Mouse (Mus musculus) hindbrain, postnatal 0 days (tissue): Measurements from ENCODE around the gene Ttc16. TPM values are rescaled to one million over a fixed set of nuclear protein-coding genes. Genes with fewer than 3 reads are reported as not detected.
A peak's percentile ranks its signal among the peaks of the same experiment; 100 is the strongest.

Experiments
- ATAC-seq: fragments of 200-750 bp; cut with Nextera tagmentation; 2 replicates; pipeline ENCODE4 v1.8.0; 2017; ENCODE audit warnings: mild to moderate bottlenecking, moderate TSS enrichment, moderate library complexity
- DNase-seq: peaks from one replicate; pipeline ENCODE4 v3.0.0-alpha.2; 2015; ENCODE audit warnings: low spot score
- H3K27ac ChIP-seq: fragments of 300-500 bp; sonication (generic); 2 replicates; pipeline ENCODE4 v1.5.1; 2014; ENCODE audit warnings: mild to moderate bottlenecking
- H3K27me3 ChIP-seq: fragments of 300-500 bp; sonication (generic); 2 replicates; pipeline ENCODE4 v1.6.1; 2014; ENCODE audit warnings: low read length, mixed read lengths; ENCODE audit not compliant: insufficient read depth
- H3K36me3 ChIP-seq: fragments of 300-500 bp; sonication (generic); 2 replicates; pipeline ENCODE4 v1.6.1; 2014; ENCODE audit warnings: low read length, mixed read lengths; ENCODE audit not compliant: insufficient read depth
- H3K4me1 ChIP-seq: fragments of 300-500 bp; sonication (generic); 2 replicates; pipeline ENCODE4 v1.6.1; 2014; ENCODE audit warnings: antibody characterized with exemption, low read length, mixed read lengths; ENCODE audit not compliant: insufficient read depth
- H3K4me2 ChIP-seq: fragments of 300-500 bp; sonication (generic); 2 replicates; pipeline ENCODE4 v1.6.1; 2014; ENCODE audit warnings: low read depth, mild to moderate bottlenecking, low read length, moderate library complexity, mixed read lengths
- H3K4me3 ChIP-seq: fragments of 300-500 bp; sonication (generic); 2 replicates; pipeline ENCODE4 v1.5.1; 2014; ENCODE audit warnings: low read length
- H3K9ac ChIP-seq: fragments of 300-500 bp; sonication (generic); replicated peaks from 2 replicates; pipeline ENCODE4 v1.6.1; 2014; ENCODE audit warnings: mild to moderate bottlenecking, low read length, moderate library complexity, mixed read lengths
- H3K9me3 ChIP-seq: fragments of 300-500 bp; sonication (generic); 2 replicates; pipeline ENCODE4 v1.6.1; 2016; ENCODE audit warnings: low read length, mixed read lengths
- CTCF ChIP-seq: IDR thresholded peaks from 2 replicates; pipeline ENCODE4 v1.5.1; 2016; ENCODE audit warnings: antibody characterized with exemption, control low read depth, low read depth
- WGBS: fragments of 180-500 bp; shearing (Covaris S2); extraction: QIAGEN DNeasy Blood & Tissue Kit; methylation state at CpG from one replicate; pipeline ENCODE4 v1.1.7; 2014; 5-methylcytosine and 5-hydroxymethylcytosine counted together
- polyA plus RNA-seq: library from polyadenylated mRNA; unstranded; fragments of >200 nt; fragmentation: Nextera tagmentation; extraction: Ambion mirVana; gene quantifications from 2 replicates; pipeline ENCODE4 v1.2.1, GENCODE M21; 2015
- total RNA-seq: library from RNA; depleted of rRNA; stranded (reverse); fragments of >200 nt; gene quantifications from 2 replicates; pipeline ENCODE4 v1.2.3, GENCODE M21; 2014

Gene Ttc16
- total and polyA plus RNA-seq, 2 experiments from 2014 or later, result 0.58 to 0.78 TPM

DNA sequence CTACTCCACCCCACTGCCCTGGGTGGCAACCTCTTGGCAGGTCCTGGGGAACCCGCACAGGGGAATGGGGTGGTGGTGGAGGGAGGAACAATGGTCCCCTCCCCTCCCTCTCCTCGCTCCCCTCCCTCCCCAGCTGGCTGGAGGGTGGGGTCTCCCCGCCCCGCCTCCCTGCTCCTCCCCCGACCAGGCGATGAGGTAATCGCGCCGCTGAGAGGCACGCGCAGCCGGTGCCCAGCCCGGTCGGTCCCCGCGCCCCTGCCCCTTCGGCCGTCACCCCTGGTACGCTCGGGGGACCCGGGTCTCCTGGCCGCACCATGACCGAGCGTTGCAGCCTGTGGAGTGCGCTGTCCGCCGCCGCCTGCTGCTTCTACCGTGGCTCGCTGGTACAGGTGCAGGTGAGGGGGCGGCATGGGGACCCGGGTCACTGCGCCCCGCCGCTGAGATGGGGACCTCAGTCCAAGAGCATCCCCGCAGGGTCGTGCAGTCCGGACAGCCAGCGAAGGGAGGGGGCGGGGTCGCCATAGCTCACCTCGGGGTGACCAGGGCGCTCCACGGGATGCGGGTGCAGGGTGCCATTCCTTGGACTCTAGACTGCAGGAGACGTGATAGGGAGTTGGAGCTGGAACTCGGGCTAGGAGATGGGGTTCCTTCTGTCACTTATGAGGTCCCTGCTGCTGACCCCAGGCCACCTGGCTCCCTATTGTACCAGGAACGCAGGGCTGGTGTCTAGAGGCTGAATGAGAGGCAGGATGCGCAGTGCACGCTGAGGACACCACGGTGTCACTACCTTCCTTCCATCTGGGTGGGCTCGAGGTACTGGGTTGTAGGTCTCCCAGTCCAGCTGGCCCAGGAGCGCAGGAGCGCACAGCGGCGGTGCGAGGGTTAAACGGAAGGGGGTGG is 33.9 kb downstream of the Ttc16 start:
- TF ChIP-seq CTCF, result no peak
- Histone ChIP-seq H3K4me1 (peaks cover 19% of the 10 kb centered on the region; the same call in 1 of the 2 replicates), H3K9me3 (no peaks in the 10 kb centered on the region), H3K4me2 (peak overlapping the region; percentile 74), H3K27me3 (no peaks in the 10 kb centered on the region), H3K27ac (peak overlapping the region; percentile 92), H3K4me3 (peak overlapping the region; percentile 80), H3K9ac (peak overlapping the region; percentile 94), H3K36me3 (peaks cover 15% of the 10 kb centered on the region)
- ATAC-seq (peak; percentile 63), DNase-seq (peak; percentile 78)
- WGBS, result 1% methylated on average over 56 of the region's 58 CpGs

DNA sequence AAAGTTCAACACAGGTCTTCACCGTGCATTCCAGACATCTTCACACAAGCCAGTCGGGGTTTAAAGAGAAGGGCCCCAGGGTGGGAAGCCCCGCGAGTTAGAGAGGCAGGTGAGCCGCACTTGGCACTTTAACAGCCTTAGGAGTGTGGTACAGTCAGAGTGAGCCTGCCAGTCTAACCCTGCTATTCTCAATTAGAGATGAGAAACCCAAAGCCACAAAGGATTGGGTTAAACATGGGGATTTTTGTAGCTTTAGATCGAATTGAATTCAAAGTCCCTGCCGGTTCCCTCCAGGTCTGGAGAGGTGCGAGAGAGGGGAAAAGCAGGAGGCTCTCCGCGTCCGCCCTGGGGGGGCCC is 34.5 kb downstream of the Ttc16 start, which contains the start of gene 6330409D20Rik:
6330409D20Rik (minus strand) TSS at position 101 of the 357 bp plus-strand sequence.
- no peak for TF ChIP-seq CTCF

DNA sequence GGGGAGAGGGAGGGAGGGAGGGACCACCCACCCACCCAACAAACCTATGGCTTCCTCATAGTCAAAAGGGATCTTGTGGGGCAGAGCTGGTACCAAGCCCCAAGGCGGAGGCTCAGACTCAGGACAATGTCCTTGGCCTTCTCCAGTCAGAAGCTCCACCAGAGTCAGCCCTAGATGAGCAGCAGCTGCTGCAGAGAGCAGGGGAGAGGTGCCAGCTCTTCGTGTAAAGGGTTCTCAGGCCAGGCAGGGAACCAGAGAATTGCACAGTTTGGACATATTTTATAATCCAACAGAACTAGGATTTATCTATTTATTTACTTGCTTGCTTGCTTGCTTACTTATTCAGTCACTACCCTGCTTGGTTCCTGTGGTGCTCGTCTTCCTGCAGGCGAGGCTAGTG is 36.1 kb downstream of the Ttc16 start:
- DNase-seq (no peak), ATAC-seq (no peak)
- WGBS, result 67% methylated on average over 4 of the region's 4 CpGs
- H3K4me3 ChIP-seq, result no peak overlapping the region
- H3K4me1 ChIP-seq, result peaks cover 19% of the 10 kb centered on the region; the same call in 1 of the 2 replicates
- H3K9me3 ChIP-seq, result no peaks in the 10 kb centered on the region
- H3K27me3 ChIP-seq, result no peaks in the 10 kb centered on the region
- H3K4me2 ChIP-seq, result no peak overlapping the region
- no peak overlapping the region for H3K9ac ChIP-seq
- no peaks in the 10 kb centered on the region for H3K36me3 ChIP-seq
- H3K27ac ChIP-seq, result no peak overlapping the region
- no peak for TF ChIP-seq CTCF

More for the DNA sequence above, 34.5 kb downstream of the Ttc16 start, which contains the start of gene 6330409D20Rik:
- no peak for DNase-seq
- peaks cover 9% of the 10 kb centered on the region for H3K36me3 ChIP-seq
- peaks cover 19% of the 10 kb centered on the region; the same call in 1 of the 2 replicates for H3K4me1 ChIP-seq
- H3K4me2 ChIP-seq, result peak within 1 kb of the TSS; percentile 74
- peak within 1 kb of the TSS; percentile 80 for H3K4me3 ChIP-seq
- ATAC-seq, result no peak
- peak within 1 kb of the TSS; percentile 94 for H3K9ac ChIP-seq
- 6% methylated on average over 11 of the region's 11 CpGs for WGBS
- no peaks in the 10 kb centered on the region for H3K9me3 ChIP-seq
- peak within 1 kb of the TSS; percentile 92 for H3K27ac ChIP-seq
- no peaks in the 10 kb centered on the region for H3K27me3 ChIP-seq

DNA sequence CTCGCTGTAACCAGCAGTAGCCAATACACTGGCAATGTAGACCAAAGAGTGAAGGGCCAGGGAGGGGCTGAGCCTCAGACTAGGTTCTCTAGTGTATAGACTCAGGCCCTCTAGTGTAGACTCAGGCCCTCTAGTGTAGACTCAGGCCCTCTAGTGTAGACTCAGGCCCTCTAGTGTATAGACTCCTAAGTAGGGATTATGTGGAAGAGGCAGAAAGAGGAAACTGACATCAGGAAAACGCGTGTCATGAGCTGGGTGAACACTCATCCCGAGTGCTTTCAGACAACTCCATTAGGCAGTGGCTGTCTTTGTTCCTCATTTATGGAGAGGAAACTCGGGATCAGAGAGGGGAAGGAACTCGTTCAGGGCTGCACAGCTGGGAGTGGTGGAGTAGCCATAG is 38.4 kb downstream of the Ttc16 start:
- DNase-seq, result no peak
- no peak overlapping the region for H3K27ac ChIP-seq
- H3K36me3 ChIP-seq, result no peaks in the 10 kb centered on the region
- WGBS, result 49% methylated on average over 6 of the region's 6 CpGs
- H3K4me2 ChIP-seq, result no peak overlapping the region
- H3K27me3 ChIP-seq, result no peaks in the 10 kb centered on the region
- no peak overlapping the region for H3K4me3 ChIP-seq
- TF ChIP-seq CTCF, result 0 out of 2 replicates have a peak, but pooled peaks have one; percentile 1
- no peak overlapping the region for H3K9ac ChIP-seq
- no peaks in the 10 kb centered on the region for H3K9me3 ChIP-seq
- H3K4me1 ChIP-seq, result peaks cover 10% of the 10 kb centered on the region; the same call in 1 of the 2 replicates
- ATAC-seq, result no peak

DNA sequence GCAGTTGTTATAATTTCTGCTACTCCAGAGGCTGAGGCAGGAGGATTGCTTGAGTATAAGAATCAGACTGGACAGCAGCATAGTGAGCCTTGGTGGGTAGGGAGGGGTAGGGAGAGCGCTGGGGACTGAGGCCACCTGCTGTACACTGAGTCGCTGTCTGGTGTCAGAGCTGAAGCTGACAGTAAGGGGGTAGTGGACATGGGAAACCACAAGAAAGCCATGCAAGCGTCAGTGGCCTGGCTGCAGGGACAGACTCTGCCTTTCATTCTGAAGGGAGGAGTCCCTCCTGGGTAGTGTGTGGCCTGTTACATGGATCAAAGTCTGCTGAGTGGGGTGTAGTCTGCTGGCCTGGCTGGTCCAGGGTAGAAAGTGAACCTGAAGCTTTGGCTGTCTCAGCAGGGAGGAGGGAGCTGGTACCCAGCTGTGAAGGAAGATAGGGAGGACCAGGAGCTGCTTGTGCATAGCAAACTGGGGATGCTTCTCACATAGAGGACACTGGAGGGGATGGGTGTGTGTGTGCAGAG is 39.1 kb downstream of the Ttc16 start:
- no peak for DNase-seq
- Histone ChIP-seq H3K4me3 (no peak overlapping the region), H3K36me3 (no peaks in the 10 kb centered on the region), H3K9ac (no peak overlapping the region), H3K27ac (no peak overlapping the region), H3K4me2 (no peak overlapping the region), H3K4me1 (peaks cover 10% of the 10 kb centered on the region; the same call in 1 of the 2 replicates), H3K9me3 (no peaks in the 10 kb centered on the region), H3K27me3 (no peaks in the 10 kb centered on the region)
- TF ChIP-seq CTCF, result no peak
- ATAC-seq, result no peak
- WGBS, result 31% methylated on average over 3 of the region's 3 CpGs

DNA sequence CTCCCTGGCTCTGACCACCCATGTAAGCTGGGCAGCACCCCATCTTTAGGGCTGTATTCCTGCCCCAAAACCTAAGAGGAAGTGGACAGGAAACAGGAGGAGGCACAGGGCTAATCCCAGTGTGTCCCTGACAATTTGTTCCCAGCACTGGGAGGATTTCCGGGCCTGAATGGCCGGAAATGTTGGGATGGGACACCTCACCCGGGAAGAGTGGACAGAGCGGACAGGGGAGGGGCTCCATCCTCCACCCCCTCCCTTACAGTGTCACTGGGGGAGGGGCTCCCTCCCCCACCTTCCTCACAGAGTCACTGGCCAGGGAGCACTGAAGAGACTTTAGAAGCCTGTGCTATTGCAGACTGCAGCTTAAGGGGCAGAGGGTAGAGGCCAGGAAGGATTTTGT is 40.5 kb downstream of the Ttc16 start:
- Histone ChIP-seq H3K9ac (no peak overlapping the region), H3K27ac (no peak overlapping the region), H3K36me3 (no peaks in the 10 kb centered on the region), H3K9me3 (no peaks in the 10 kb centered on the region), H3K4me3 (no peak overlapping the region), H3K4me2 (no peak overlapping the region), H3K27me3 (no peaks in the 10 kb centered on the region), H3K4me1 (no peaks in the 10 kb centered on the region)
- TF ChIP-seq CTCF, result no peak
- ATAC-seq (no peak), DNase-seq (no peak)
- WGBS, result 66% methylated on average over 4 of the region's 4 CpGs
